Comparison of ENCODE assay signal across 8 mouse cellular contexts in genomic region chr2:84890045-84890340, GRCm38 (mm10). TPM values are rescaled to one million over a fixed set of nuclear protein-coding genes. Genes with fewer than 3 reads are reported as not detected.
DNase-seq lines count a peak whose midpoint lies in the region; ATAC-seq and TF ChIP-seq lines count a peak whose summit lies in the region.

No protein-coding gene starts in this region.

- intact Hi-C loops in heart, adult 2 months (cut with DNase I): loop anchor here (1.0 kb wide), 1 partner anchor 48 kb away; no protein-coding TSS in a partner anchor

- H3K4me3 ChIP-seq in C2C12 (ENCODE audit: insufficient read depth, poor library complexity, severe bottlenecking): no peak overlapping the region
- H3K4me3 ChIP-seq in heart, adult 2 months: no peak overlapping the region
- no peak overlapping the region for H3K4me3 ChIP-seq in kidney, embryonic 15.5 days (replicated peaks)
- no peak overlapping the region for H3K4me3 ChIP-seq in lung, embryonic 14.5 days (ENCODE audit: low read depth, low read length)

- peak; percentile 68; the same call in 1 of the 2 replicates for TF ChIP-seq EP300 in heart, adult 2 months (IDR thresholded peaks at IDR 0.05; ENCODE audit: insufficient read depth, low read depth, low read length)

- TF ChIP-seq POLR2A in heart, adult 2 months (IDR thresholded peaks at IDR 0.05; ENCODE audit: insufficient read depth, low read depth, low read length): no peak

- DNase-seq in Patski (ENCODE audit: low read depth, low spot score): no peak
- peak; percentile 92 to 94 for DNase-seq in cerebellum, postnatal 10 days
- DNase-seq in heart, adult 2 months: peak; percentile 82 to 86
- DNase-seq in lung, embryonic 14.5 days: peak; percentile 93
- peak; percentile 70 for DNase-seq in retina, postnatal 7 days (ENCODE audit: low read depth, low spot score)
- DNase-seq in urinary bladder, adult 2 months (ENCODE audit: low spot score): peak; percentile 48

- peak; percentile 38 for ATAC-seq in Patski
- ATAC-seq in kidney, embryonic 15.5 days (replicated peaks; ENCODE audit: low FRiP score): peak; percentile 43
- ATAC-seq in lung, embryonic 14.5 days (ENCODE audit: insufficient read depth): peak; percentile 26; the same call in 1 of the 2 replicates

- no peak overlapping the region for H3K27ac ChIP-seq in heart, adult 2 months
- no peak overlapping the region for H3K27ac ChIP-seq in kidney, embryonic 15.5 days
- H3K27ac ChIP-seq in lung, embryonic 14.5 days (ENCODE audit: low read depth): no peak overlapping the region

- H3ac ChIP-seq in C2C12 (ENCODE audit: control insufficient read depth, insufficient read length, low read depth): no peak overlapping the region

- peaks cover 45% of the 10 kb centered on the region for H3K27me3 ChIP-seq in C2C12 (ENCODE audit: control insufficient read depth, insufficient read depth, insufficient read length)
- H3K27me3 ChIP-seq in Patski: peaks cover 52% of the 10 kb centered on the region
- peaks cover 2% of the 10 kb centered on the region; the same call in 1 of the 2 replicates for H3K27me3 ChIP-seq in heart, adult 2 months (ENCODE audit: control insufficient read depth, insufficient read depth, low read length)
- peaks cover 67% of the 10 kb centered on the region for H3K27me3 ChIP-seq in kidney, embryonic 15.5 days
- peaks cover 43% of the 10 kb centered on the region for H3K27me3 ChIP-seq in lung, embryonic 14.5 days (ENCODE audit: insufficient read depth, low read length)

- in situ Hi-C loops in Patski (cut with MboI; ENCODE audit: low pct_unique_long_range_greater_than_20kb): loop anchor here (5.0 kb wide), 1 partner anchor 58 kb away; no protein-coding TSS in a partner anchor

- H3K4me1 ChIP-seq in heart, adult 2 months (ENCODE audit: control insufficient read depth, insufficient read depth, low read length): peaks cover 3% of the 10 kb centered on the region
- peaks cover 38% of the 10 kb centered on the region for H3K4me1 ChIP-seq in kidney, embryonic 15.5 days
- H3K4me1 ChIP-seq in lung, embryonic 14.5 days (ENCODE audit: insufficient read depth): peaks cover 11% of the 10 kb centered on the region

- CTCF ChIA-PET in Patski (lab: Charles Lee): interaction anchor here (2.4 to 3.5 kb wide), 2 partner anchors 22 to 58 kb away, joined by 32 to 40 read pairs; no protein-coding TSS in a partner anchor

- WGBS in heart, adult 2 months: under 1% methylated on average over 5 of the region's 5 CpGs
- 2% methylated on average over 5 of the region's 5 CpGs for WGBS in kidney, embryonic 15.5 days
- WGBS in lung, embryonic 14.5 days: 0% methylated on average over 5 of the region's 5 CpGs

- peak; percentile 58 for TF ChIP-seq CTCF in C2C12 (IDR thresholded peaks at IDR 0.05; ENCODE audit: control insufficient read depth, insufficient read depth, insufficient read length)
- peak; percentile 84 for TF ChIP-seq CTCF in Patski (IDR thresholded peaks at IDR 0.05)
- peak; percentile 88 for TF ChIP-seq CTCF in heart, adult 2 months (IDR thresholded peaks at IDR 0.05)
- TF ChIP-seq CTCF in lung, embryonic 14.5 days (IDR thresholded peaks at IDR 0.05; ENCODE audit: low read depth): peak; percentile 82

- H3K79me3 ChIP-seq in C2C12 (ENCODE audit: low read depth): no peaks in the 10 kb centered on the region

- no peaks in the 10 kb centered on the region for H3K79me2 ChIP-seq in C2C12 (ENCODE audit: control insufficient read depth, insufficient read depth)
- no peaks in the 10 kb centered on the region for H3K79me2 ChIP-seq in heart, adult 2 months (replicated peaks; ENCODE audit: control insufficient read depth, insufficient read depth, low read length)

- H3K9ac ChIP-seq in heart, adult 2 months (ENCODE audit: low read depth, low read length): no peak overlapping the region
- H3K9ac ChIP-seq in kidney, embryonic 15.5 days: no peak overlapping the region
- H3K9ac ChIP-seq in lung, embryonic 14.5 days: no peak overlapping the region

- peak overlapping the region; percentile 10; the same call in 1 of the 2 replicates for H3K4me2 ChIP-seq in kidney, embryonic 15.5 days
- no peak overlapping the region for H3K4me2 ChIP-seq in lung, embryonic 14.5 days

- no peaks in the 10 kb centered on the region for H3K36me3 ChIP-seq in C2C12 (ENCODE audit: control insufficient read depth, insufficient read depth)
- no peaks in the 10 kb centered on the region for H3K36me3 ChIP-seq in heart, adult 2 months (ENCODE audit: control insufficient read depth, insufficient read depth, low read length)
- no peaks in the 10 kb centered on the region for H3K36me3 ChIP-seq in kidney, embryonic 15.5 days
- H3K36me3 ChIP-seq in lung, embryonic 14.5 days (ENCODE audit: insufficient read depth): no peaks in the 10 kb centered on the region

- no peaks in the 10 kb centered on the region for H3K9me3 ChIP-seq in kidney, embryonic 15.5 days (replicated peaks)
- H3K9me3 ChIP-seq in lung, embryonic 14.5 days (ENCODE audit: low read depth, low read length): no peaks in the 10 kb centered on the region

- POLR2A ChIA-PET in Patski (lab: Charles Lee): interaction anchor here (0.7 kb wide), 1 partner anchor 18 kb away, joined by 4 read pairs; no protein-coding TSS in a partner anchor

TF ChIP-seq in C2C12, 6 proteins besides CTCF, POLR2A, EP300 and RAD21:
- TF ChIP-seq FOSL1 (IDR thresholded peaks at IDR 0.05; ENCODE audit: insufficient read depth, low read length, poor library complexity, severe bottlenecking) (no peak), USF1 (IDR thresholded peaks at IDR 0.05; ENCODE audit: low read depth) (no peak), MYOD1 (IDR thresholded peaks at IDR 0.05; ENCODE audit: control insufficient read depth, insufficient read length, low read depth) (no peak), MYOG (IDR thresholded peaks at IDR 0.05; ENCODE audit: control insufficient read depth, extremely low read depth, insufficient read length) (no peak), CEBPB (IDR thresholded peaks at IDR 0.05; ENCODE audit: low read depth) (no peak), MAX (IDR thresholded peaks at IDR 0.05) (no peak)

RNA-seq across cellular contexts. Expression of gene Rtn4rl2, which starts 3.5 kb away (rescaled TPM):
- polyA plus RNA-seq in C2C12 (2012; fragmentation: generic; extraction: Trizol) (0.18 TPM), Patski (2021) (0.82 TPM)
- 1 to 10 TPM; 3.6 to 3.8 TPM for total RNA-seq in heart, adult 2 months (2021)
- 2.6 and 6.1 TPM in 2 replicates for polyA plus RNA-seq in heart, adult 2 months (2012; rRNA removed)
- polyA plus RNA-seq in kidney, embryonic 15.5 days (2015; fragmentation: Nextera tagmentation; extraction: Ambion mirVana): 1.2 and 1.6 TPM in 2 replicates
- 1.1 and 1.2 TPM in 2 replicates for polyA plus RNA-seq in lung, embryonic 14.5 days (2014; fragmentation: Nextera tagmentation; extraction: Ambion mirVana)
- 1.4 and 1.6 TPM in 2 replicates for polyA plus RNA-seq in urinary bladder, adult 2 months (2012; rRNA removed)

RNA-seq across cellular contexts. Expression of gene Slc43a3, which starts 46.4 kb away (rescaled TPM):
- polyA plus RNA-seq in C2C12 (2012; fragmentation: generic; extraction: Trizol) (10.5 TPM), Patski (2021) (not detected)
- 10 to 100 TPM; 62.6 to 79.1 TPM for total RNA-seq in heart, adult 2 months (2021)
- polyA plus RNA-seq in heart, adult 2 months (2012; rRNA removed): 101 and 141 TPM in 2 replicates
- polyA plus RNA-seq in kidney, embryonic 15.5 days (2015; fragmentation: Nextera tagmentation; extraction: Ambion mirVana): 52.4 and 56.3 TPM in 2 replicates
- polyA plus RNA-seq in lung, embryonic 14.5 days (2014; fragmentation: Nextera tagmentation; extraction: Ambion mirVana): 77.4 and 78.9 TPM in 2 replicates
- polyA plus RNA-seq in urinary bladder, adult 2 months (2012; rRNA removed): 116 and 142 TPM in 2 replicates

RNA-seq across cellular contexts. Expression of gene Slc43a1, which starts 51.3 kb away (rescaled TPM):
- polyA plus RNA-seq in C2C12 (2012; fragmentation: generic; extraction: Trizol): 6.6 TPM
- polyA plus RNA-seq in Patski (2021): 0.22 TPM
- 1 to 10 TPM; 2.1 to 2.3 TPM for total RNA-seq in heart, adult 2 months (2021)
- polyA plus RNA-seq in heart, adult 2 months (2012; rRNA removed): 3.7 and 6.7 TPM in 2 replicates
- polyA plus RNA-seq in kidney, embryonic 15.5 days (2015; fragmentation: Nextera tagmentation; extraction: Ambion mirVana): 16.5 and 20.7 TPM in 2 replicates
- polyA plus RNA-seq in lung, embryonic 14.5 days (2014; fragmentation: Nextera tagmentation; extraction: Ambion mirVana): 18.8 and 20.2 TPM in 2 replicates
- 11.4 and 12.6 TPM in 2 replicates for polyA plus RNA-seq in urinary bladder, adult 2 months (2012; rRNA removed)

Comparison
In these comparisons a context has a peak if more than half of its experiments do, and no peak if none do; other contexts are left out.
1. RNA of gene Slc43a3, which starts 46.4 kb away (polyA plus RNA-seq): 116 to 142 TPM in urinary bladder, adult 2 months, 101 to 141 TPM in heart, adult 2 months, 77.4 to 78.9 TPM in lung, embryonic 14.5 days, 52.4 to 56.3 TPM in kidney, embryonic 15.5 days and 10.5 TPM in C2C12 (single experiment); not detected in Patski (single experiment); every median in the first group is over 10 times any median in the second.
2. Peak in every context shown above with its lines, with median percentiles within 50 percentile points of each other: CTCF ChIP-seq and ATAC-seq.